Mouse (Mus musculus): Measurements from ENCODE around the gene Ooep.

- TF ChIP-seq CTCF (conservative IDR thresholded peaks at IDR 0.05 in 1 of 2, IDR thresholded peaks at IDR 0.05 in 1 of 2; ENCODE audit: low read depth in 2 of 2, low read length in 2 of 2) (no peak), ZKSCAN1 (IDR thresholded peaks at IDR 0.05; ENCODE audit: borderline replicate concordance, low read depth, low read length) (no peak), CHD2 (IDR thresholded peaks at IDR 0.05; ENCODE audit: low read length) (no peak)
These were observed 5.6 kb downstream of the Ooep start for GRCm38 (mm10) chr9:78372827-78373504.

Data from CH12.LX (cell line).